Mouse (Mus musculus) embryonic fibroblast, embryonic 13.5 days (primary cell): ENCODE data around the gene Gnb2.

Experiments
- CTCF ChIP-seq: IDR thresholded peaks from 2 replicates; pipeline ENCODE4 v1.5.1; 2011; ENCODE audit warnings: mild to moderate bottlenecking, control low read depth, low read length, moderate library complexity, borderline replicate concordance; ENCODE audit not compliant: insufficient read depth
- POLR2A ChIP-seq: IDR thresholded peaks from 2 replicates; pipeline ENCODE4 v1.6.1; 2011; ENCODE audit warnings: low read depth, mild to moderate bottlenecking, control low read depth, low read length, moderate library complexity

- no peak for TF ChIP-seq CTCF
- no peak for TF ChIP-seq POLR2A
Measured at GRCm38 (mm10) chr5:137553000-137553399, 19.7 kb upstream of the Gnb2 start.
